Mouse (Mus musculus): ENCODE data around the gene Crip1.

Crip1 gene

GRCm38 (mm10) chr12:113146112-113147057 is at the start of gene Crip1:
Crip1 (plus strand) TSS chr12:113146316.
- peak; percentile 76 for DNase-seq (ENCODE audit: low read depth, low spot score)

DNA sequence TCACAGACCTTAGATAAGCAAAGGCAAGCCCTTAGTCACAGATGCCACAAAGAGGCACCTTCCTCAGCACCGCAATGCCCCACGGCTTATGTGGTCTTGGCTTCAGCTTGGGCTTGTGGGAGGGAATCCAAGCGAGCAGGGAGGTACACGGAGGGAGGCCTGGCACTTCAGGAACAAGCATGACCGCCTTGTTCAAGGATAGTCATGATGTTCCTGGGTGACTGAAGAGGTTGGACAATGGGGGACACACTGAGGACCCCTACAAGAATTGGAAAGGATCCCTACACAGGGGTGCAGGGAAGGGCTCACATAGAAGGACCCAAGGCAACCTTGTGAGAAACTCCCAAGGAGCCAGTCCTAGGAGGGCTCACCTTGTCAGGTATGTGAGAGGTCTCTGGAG is 49.1 kb upstream of the Crip1 start:
- no peak for DNase-seq (ENCODE audit: low read depth, low spot score)

DNA sequence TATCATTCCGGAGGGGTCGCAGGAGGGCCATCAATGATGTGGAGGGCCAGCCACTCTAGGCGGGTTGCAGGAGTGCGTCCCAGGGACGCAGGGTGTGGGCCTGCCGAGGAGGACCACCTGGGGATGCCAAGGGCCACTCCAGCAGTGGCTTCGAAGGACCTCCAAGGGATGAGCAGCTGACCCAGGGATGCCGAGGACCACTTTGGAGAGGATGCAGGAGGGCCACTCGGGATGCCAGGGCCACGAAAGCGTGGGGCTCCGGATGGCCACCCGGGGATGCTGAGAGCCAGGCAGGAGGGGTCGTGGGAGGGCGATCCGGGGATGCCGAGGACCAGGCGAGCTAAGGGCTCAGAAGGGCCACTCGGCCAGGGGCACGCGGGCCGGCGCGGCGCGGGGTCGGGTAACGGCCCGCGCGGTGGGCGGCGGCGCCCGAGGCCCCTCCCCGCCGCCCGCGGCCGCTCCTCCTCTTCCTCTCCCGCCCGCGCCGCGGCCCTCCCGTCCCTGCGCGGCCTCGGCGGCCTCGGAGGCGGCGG is 48.3 kb upstream of the Crip1 start, which contains the start of gene Mta1:
TSS of gene Mta1 (plus strand) at position 530 of the 533 bp plus-strand sequence.
- DNase-seq (ENCODE audit: low read depth, low spot score): no peak

DNA sequence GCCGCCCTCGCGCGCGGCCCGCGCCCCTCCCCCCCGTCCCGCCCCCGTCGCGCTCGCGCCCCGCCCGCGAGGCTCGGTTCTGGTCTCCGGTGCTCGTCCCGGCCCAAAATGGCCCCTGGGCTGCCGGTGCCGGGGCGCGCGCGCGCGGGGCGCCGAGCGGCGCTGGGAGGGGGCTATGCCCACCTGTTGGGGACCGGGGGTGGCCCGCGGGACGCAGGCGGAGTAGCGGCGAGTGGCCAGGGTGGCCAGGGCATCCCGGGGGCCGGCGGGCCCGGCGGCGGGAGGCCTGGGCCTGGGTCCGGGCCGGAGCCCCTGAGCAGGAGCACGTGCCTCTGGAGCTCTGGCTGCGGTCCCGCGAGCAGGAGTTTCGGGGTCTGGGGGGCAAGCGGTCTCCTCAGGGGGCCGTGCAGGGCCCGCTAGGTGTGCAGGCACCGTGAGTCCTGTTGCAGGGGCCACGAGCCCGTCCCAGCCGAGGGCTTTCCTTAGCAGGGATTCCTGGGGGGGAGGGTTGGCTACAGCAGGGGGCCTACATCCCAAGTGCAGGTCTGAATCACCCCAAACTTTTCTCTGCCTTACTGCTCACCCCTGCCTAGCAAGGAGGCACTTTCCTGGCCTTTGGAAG is 47.5 kb upstream of the Crip1 start:
- DNase-seq (ENCODE audit: low read depth, low spot score): no peak

DNA sequence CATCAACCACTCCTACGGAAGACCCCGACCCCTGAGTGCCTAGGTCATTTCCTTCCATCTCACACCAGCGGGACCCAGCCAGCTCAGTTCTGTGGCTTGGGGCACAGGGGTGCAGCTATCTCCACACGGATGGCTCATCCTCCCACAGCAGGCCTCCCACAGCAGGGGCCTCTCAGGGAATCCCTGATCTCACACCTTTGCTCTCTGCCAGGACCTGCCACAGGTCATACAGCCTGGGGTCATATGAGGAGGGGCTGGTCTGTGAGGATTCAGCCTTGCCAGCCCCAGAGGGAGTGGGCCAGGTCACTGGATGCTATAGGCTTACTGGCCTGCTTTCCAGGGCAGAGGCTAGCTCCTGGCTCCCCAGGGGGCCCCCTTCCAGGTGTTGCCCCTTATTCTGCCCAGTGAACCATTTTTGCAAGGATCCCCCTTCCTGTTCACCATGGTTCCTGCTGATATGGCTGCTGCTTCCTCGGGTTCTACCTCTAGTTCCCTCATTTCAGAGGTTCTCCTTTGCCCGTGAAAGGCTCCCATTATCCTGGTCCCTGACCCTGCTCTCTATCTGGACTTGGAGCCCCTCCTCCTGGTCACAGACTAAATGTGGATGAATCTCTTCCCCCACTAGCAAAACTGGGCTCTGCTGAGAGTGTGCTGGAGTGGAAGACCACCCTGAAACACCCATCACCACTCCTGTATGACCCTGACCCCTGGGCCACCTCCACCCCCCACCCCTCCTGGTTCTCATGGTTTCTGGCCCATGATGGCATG is 46.5 kb upstream of the Crip1 start:
- DNase-seq (ENCODE audit: low read depth, low spot score): no peak

- DNase-seq (ENCODE audit: low read depth, low spot score): no peak
These were observed 45.6 kb upstream of the Crip1 start for GRCm38 (mm10) chr12:113100448-113101076.

GRCm38 (mm10) chr12:113101251-113101960 is 44.7 kb upstream of the Crip1 start:
- DNase-seq (ENCODE audit: low read depth, low spot score): no peak

GRCm38 (mm10) chr12:113102461-113102860 is 43.7 kb upstream of the Crip1 start:
- DNase-seq (ENCODE audit: low read depth, low spot score): no peak

- no peak for DNase-seq (ENCODE audit: low read depth, low spot score)
These were observed 42.2 kb upstream of the Crip1 start for GRCm38 (mm10) chr12:113103846-113104451.

- no peak for DNase-seq (ENCODE audit: low read depth, low spot score)
These were observed 39.7 kb upstream of the Crip1 start for GRCm38 (mm10) chr12:113106386-113106785.

GRCm38 (mm10) chr12:113107431-113108124 is 38.5 kb upstream of the Crip1 start:
- DNase-seq (ENCODE audit: low read depth, low spot score): no peak

- DNase-seq (ENCODE audit: low read depth, low spot score): no peak
These were observed 37.4 kb upstream of the Crip1 start for GRCm38 (mm10) chr12:113108528-113109283.

DNA sequence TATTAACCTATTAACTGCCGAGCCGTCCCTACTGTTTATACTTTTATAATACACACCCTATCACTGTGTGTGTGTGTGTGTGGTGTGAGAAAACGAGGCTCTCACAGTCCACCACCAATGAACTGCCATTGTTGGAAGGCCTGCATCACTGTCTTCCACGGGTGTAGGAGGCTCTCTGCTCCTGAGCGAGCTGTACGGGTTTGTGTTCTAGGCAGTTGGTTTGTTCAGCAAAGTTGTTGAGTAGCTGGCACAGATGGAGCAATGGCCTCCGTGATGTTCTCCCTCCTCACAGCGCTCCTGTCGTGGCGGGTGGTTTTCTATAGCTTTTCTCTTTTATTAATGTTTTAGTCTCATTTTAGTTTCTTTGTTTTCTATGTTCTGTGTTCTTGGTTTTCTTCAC is 36.3 kb upstream of the Crip1 start:
- no peak for DNase-seq (ENCODE audit: low read depth, low spot score)

DNA sequence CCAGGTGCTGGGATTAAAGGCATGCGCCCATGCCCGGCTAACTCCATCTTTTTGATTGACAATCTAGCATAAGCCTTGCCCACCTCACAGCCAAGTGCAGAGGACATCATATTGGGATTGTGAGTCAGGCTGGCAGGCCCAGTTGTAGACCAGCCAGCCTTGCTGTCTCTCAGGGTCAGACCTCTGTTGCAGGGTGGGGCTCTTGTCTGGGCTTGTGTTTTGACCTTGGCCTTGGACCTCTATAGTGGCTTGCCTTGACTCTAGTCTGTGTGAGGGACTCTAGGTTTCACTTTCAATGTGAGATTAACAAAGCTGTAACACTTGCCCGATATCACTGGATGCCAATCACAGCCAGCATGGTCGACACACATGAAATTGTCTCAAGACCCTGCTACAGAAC is 32.0 kb upstream of the Crip1 start:
- no peak for DNase-seq (ENCODE audit: low read depth, low spot score)

- DNase-seq (ENCODE audit: low read depth, low spot score): no peak
These were observed 31.1 kb upstream of the Crip1 start for GRCm38 (mm10) chr12:113114856-113115538.

GRCm38 (mm10) chr12:113119516-113120410 is 26.4 kb upstream of the Crip1 start:
- DNase-seq (ENCODE audit: low read depth, low spot score): peak; percentile 76

GRCm38 (mm10) chr12:113124726-113125125 is 21.4 kb upstream of the Crip1 start:
- DNase-seq (ENCODE audit: low read depth, low spot score): no peak

Data from retina, postnatal 7 days (tissue).